In genomic region chr7:141678922-141679321, GRCm38 (mm10) we compare ENCODE assay signal across 23 mouse cellular contexts. TPM values are rescaled to one million over a fixed set of nuclear protein-coding genes. Genes with fewer than 3 reads are reported as not detected.
"Had no signal": no experiment of that assay in that cellular context is flagged by ENCODE, and none has a peak within 500 bp of the region (broad histone marks: within the 10 kb centered on the region; RNA-seq: fewer than 3 reads in every experiment).

No protein-coding gene starts in this region.

- H3K4me1 ChIP-seq: lung, embryonic 15.5 days; midbrain, embryonic 12.5 days; midbrain, embryonic 15.5 days; neural tube, embryonic 12.5 days had no signal

- ATAC-seq: liver, postnatal 0 days; lung, postnatal 0 days; midbrain, embryonic 15.5 days had no signal

- H3K36me3 ChIP-seq: lung, embryonic 15.5 days; midbrain, embryonic 10.5 days; midbrain, embryonic 12.5 days; midbrain, embryonic 15.5 days; neural tube, embryonic 12.5 days had no signal

- H3K4me3 ChIP-seq: lung, embryonic 15.5 days; midbrain, embryonic 10.5 days; midbrain, embryonic 12.5 days; midbrain, embryonic 15.5 days; neural tube, embryonic 12.5 days had no signal

- DNase-seq: liver, postnatal 0 days; lung, adult 2 months; lung, postnatal 14 days; lung, postnatal 36 days; retina, postnatal 1 day; right cerebral cortex, adult 18-20 months; right cerebral cortex, postnatal 25 days; right cerebral cortex, postnatal 4 days; spleen, adult 18-20 months; thymus, adult 18-20 months; thymus, postnatal 14 days; thymus, postnatal 36 days had no signal

- H3K27ac ChIP-seq: lung, embryonic 15.5 days; macrophage; midbrain, embryonic 10.5 days; midbrain, embryonic 12.5 days; midbrain, embryonic 15.5 days; neural tube, embryonic 12.5 days had no signal

- H3K4me2 ChIP-seq: lung, embryonic 15.5 days; midbrain, embryonic 12.5 days; midbrain, embryonic 15.5 days; neural tube, embryonic 12.5 days had no signal

- H3K27me3 ChIP-seq: lung, embryonic 15.5 days; midbrain, embryonic 12.5 days; midbrain, embryonic 15.5 days; neural tube, embryonic 12.5 days had no signal

- H3K9me3 ChIP-seq: lung, embryonic 15.5 days; midbrain, embryonic 10.5 days; midbrain, embryonic 12.5 days; midbrain, embryonic 15.5 days; neural tube, embryonic 12.5 days had no signal

- H3K9ac ChIP-seq: liver, postnatal 0 days; lung, embryonic 15.5 days; midbrain, embryonic 12.5 days; midbrain, embryonic 15.5 days; neural tube, embryonic 12.5 days had no signal

RNA-seq across cellular contexts. Expression of gene Muc2, which starts 11.2 kb away (rescaled TPM):
- total RNA-seq: megakaryocyte, adult 5-6 weeks; megakaryocyte-erythroid progenitor cell, adult 5-6 weeks; monocyte, adult 5-6 weeks had no signal

RNA-seq across cellular contexts. Expression of gene Muc6, which starts 23.8 kb away (rescaled TPM):
- total RNA-seq: midbrain, postnatal 0 days had no signal
